Mouse (Mus musculus) urinary bladder, postnatal 4 days (tissue): Measurements from ENCODE around the gene Gm20683.

ENCODE experiments used
- DNase-seq, 2 experiments: peaks; one replicate each; pipeline ENCODE4 v3.0.0; 2021 to 2022; ENCODE audit warnings: low spot score in 2 of 2

Gm20683 gene

DNA sequence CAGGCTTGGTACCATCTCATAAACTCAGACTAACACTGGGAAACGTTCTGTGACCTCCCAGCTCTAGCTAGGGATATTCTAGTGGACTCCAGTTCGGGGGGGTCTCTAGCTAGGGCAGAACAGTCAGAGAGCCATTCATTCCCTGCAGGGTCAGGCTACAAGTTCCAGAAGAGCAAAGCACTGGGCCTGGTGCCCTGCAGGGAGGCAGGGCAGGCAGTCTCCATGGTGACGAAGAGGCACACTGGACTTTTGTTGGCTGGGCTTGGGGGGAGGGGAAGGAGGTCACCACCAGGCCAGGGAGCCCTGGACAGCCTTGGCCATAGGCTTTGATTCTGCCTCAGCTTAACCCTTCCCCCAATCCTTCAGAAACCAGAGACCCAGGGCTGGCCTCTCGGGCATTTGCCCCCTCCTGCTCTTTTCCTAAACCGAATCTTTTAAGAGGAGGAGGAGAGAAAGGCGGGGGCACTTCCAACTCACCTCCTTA is 45.9 kb downstream of the Gm20683 start, which contains the start of gene AC134908.4:
Gene AC134908.4 (minus strand): TSS at position 51 of the 484 bp plus-strand sequence.
- no peak for DNase-seq

- no peak for DNase-seq
Measured at GRCm38 (mm10) chr17:25794998-25795397, 46.6 kb downstream of the Gm20683 start.

GRCm38 (mm10) chr17:25794197-25794596 is 47.4 kb downstream of the Gm20683 start:
- no peak for DNase-seq

GRCm38 (mm10) chr17:25792615-25793014 is 48.9 kb downstream of the Gm20683 start, which contains the start of gene Fam173a:
Gene Fam173a (minus strand): TSS chr17:25792901.
- DNase-seq = peak; percentile 78 to 79

- DNase-seq = peak; percentile 84 to 90
Measured at GRCm38 (mm10) chr17:25791843-25792527, 49.6 kb downstream of the Gm20683 start.

- no peak for DNase-seq
Measured at GRCm38 (mm10) chr17:25791320-25791842, 50.2 kb downstream of the Gm20683 start.

DNA sequence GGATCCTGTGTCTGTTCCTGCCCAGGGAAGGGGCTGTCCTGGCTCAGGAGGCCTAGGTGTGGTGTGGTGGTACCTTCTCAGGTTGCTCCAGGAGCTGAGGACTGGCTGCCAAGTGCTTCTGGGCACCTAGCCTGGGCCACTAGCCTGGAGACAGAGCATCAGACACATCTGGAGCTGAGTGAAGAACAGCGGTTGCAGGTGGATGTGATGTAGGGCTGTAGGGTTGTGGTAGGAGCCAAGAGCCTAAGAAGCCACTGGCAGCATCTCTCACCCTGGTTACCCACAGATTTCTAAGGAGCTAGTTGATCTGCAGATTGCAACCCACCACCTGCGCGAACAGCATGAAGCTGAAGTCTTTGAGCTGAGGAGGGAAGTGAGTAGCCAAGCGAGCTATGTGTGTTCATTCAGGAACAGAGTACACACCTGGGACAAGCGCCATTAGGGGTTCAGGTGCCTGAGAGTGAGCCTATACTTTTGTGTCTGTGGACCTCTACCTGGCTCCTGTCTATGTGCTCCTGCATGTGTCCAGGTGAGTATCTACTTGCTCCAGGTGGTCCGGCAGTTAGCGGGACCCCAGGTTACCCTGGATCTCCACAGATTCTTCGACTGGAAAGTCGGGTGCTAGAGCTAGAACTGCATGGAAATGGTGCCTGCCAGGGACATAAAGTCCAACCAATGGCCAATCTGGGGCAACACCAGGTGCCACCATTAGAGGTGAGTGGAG is 54.6 kb downstream of the Gm20683 start:
- no peak for DNase-seq

GRCm38 (mm10) chr17:25786280-25786679 is 55.3 kb downstream of the Gm20683 start, which contains the start of gene Ccdc78:
Gene Ccdc78 (plus strand): TSS chr17:25786580.
- DNase-seq = no peak

DNA sequence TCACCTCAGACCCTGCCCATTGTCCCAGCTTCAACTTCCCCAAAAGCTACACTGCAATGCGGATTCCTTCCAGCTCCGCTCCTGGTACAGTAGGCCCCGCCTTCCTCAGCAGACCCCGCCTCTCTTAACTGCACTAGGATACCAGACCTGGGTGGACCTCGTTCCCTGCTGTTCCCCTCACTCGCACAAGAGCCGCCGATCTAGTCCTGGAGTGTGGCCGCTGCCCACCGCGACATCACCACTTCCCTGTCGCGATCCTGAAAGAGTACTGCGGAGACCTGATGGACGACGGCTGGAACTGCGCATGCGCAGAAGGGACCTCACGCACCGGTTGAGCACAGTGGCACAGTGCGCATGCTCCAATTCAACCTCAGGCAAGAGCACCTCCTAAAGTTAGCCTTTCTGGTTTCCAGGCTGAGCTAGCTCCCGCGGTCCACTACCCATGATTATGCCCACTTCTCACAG is 56.2 kb downstream of the Gm20683 start, which contains the start of gene Haghl:
Gene Haghl (minus strand): TSS at position 393 of the 465 bp plus-strand sequence.
- peak; percentile 90 to 95 for DNase-seq
